Mouse (Mus musculus) liver, embryonic 15.5 days (tissue): Measurements from ENCODE around the gene Mdga1. TPM values are rescaled to one million over a fixed set of nuclear protein-coding genes. Genes with fewer than 3 reads are reported as not detected.

Experiments used
- ATAC-seq: fragments of 200-750 bp; cut with Nextera tagmentation; 2 replicates; pipeline ENCODE4 v1.8.0; 2017; ENCODE audit warnings: moderate number of reproducible peaks, mild to moderate bottlenecking, moderate library complexity; ENCODE audit not compliant: insufficient read depth
- H3K27ac ChIP-seq: fragments of 300-500 bp; sonication (generic); replicated peaks from 2 replicates; pipeline ENCODE4 v1.5.1; 2015; ENCODE audit warnings: mild to moderate bottlenecking, inconsistent platforms
- H3K27me3 ChIP-seq: fragments of 300-500 bp; sonication (generic); 2 replicates; pipeline ENCODE4 v1.6.1; 2015; ENCODE audit warnings: mild to moderate bottlenecking, inconsistent platforms
- H3K36me3 ChIP-seq: fragments of 300-500 bp; sonication (generic); replicated peaks from 2 replicates; pipeline ENCODE4 v1.6.1; 2015; ENCODE audit warnings: moderate library complexity, mild to moderate bottlenecking, inconsistent platforms
- H3K4me1 ChIP-seq: fragments of 300-500 bp; sonication (generic); replicated peaks from 2 replicates; pipeline ENCODE4 v1.6.1; 2015; ENCODE audit warnings: inconsistent platforms
- H3K4me2 ChIP-seq: fragments of 300-500 bp; sonication (generic); 2 replicates; pipeline ENCODE4 v1.6.1; 2015; ENCODE audit warnings: moderate library complexity, mild to moderate bottlenecking, inconsistent platforms
- H3K4me3 ChIP-seq: fragments of 300-500 bp; sonication (generic); replicated peaks from 2 replicates; pipeline ENCODE4 v1.5.1; 2015; ENCODE audit warnings: mild to moderate bottlenecking, inconsistent platforms
- H3K9ac ChIP-seq: fragments of 300-500 bp; sonication (generic); 2 replicates; pipeline ENCODE4 v1.6.1; 2015; ENCODE audit warnings: moderate library complexity, mild to moderate bottlenecking, inconsistent platforms
- H3K9me3 ChIP-seq: fragments of 300-500 bp; sonication (generic); replicated peaks from 2 replicates; pipeline ENCODE4 v1.6.1; 2016; ENCODE audit warnings: inconsistent platforms
- WGBS: fragments of 180-500 bp; shearing (Covaris S2); methylation state at CpG from one replicate; pipeline ENCODE4 v1.1.7; 2015; ENCODE audit warnings: mixed read lengths; ENCODE audit not compliant: insufficient replicate concordance; 5-methylcytosine and 5-hydroxymethylcytosine counted together
- polyA plus RNA-seq: library from polyadenylated mRNA; unstranded; fragments of >200 nt; fragmentation: Nextera tagmentation; extraction: Ambion mirVana; gene quantifications from 2 replicates; pipeline ENCODE4 v1.2.1, GENCODE M21; 2015

Gene Mdga1
- polyA plus RNA-seq, 1 experiment from 2014 or later, result 1.1 TPM

DNA sequence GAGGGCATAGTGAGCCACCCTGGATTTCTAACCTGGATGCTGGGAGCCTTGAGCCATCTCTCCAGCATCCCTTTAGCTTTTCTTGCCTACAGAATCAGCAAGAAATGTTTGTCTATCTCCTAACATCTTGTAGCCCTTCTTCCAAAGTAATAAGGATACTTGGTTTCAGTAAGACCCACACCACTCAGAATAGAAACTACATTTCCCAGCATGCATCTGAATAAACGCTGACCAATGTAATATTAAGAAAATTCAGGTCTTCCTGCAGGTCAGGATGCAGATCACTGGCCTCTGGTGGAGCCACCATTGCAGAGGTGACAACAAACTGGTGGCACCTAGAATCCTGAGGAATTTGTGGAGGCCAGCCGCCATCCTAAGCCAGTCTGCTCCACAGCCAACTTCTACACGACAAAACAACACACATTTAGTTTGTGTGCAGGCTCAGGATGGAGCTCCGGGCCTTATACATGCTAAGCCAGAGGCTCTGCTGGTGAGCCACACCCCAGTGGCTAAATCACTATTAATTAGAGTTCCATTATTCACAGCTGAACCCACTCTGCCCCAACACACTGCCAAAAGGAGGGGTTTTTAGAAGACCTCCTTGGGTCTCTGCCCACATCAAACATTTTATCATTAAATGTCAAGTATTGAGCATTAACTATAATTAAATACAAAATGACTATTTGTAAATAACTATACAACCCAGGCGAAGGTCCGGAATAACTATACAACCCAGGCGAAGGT is 126.3 kb downstream of the Mdga1 start:
- no peak overlapping the region for H3K27ac ChIP-seq
- no peak for ATAC-seq
- H3K4me3 ChIP-seq, result no peak overlapping the region
- H3K9ac ChIP-seq, result no peak overlapping the region
- H3K36me3 ChIP-seq, result no peaks in the 10 kb centered on the region
- H3K27me3 ChIP-seq, result peaks cover 11% of the 10 kb centered on the region; the same call in 1 of the 2 replicates
- H3K4me2 ChIP-seq, result no peak overlapping the region
- peaks cover 18% of the 10 kb centered on the region for H3K4me1 ChIP-seq
- 80% methylated on average over 7 of the region's 7 CpGs for WGBS
- no peaks in the 10 kb centered on the region for H3K9me3 ChIP-seq

DNA sequence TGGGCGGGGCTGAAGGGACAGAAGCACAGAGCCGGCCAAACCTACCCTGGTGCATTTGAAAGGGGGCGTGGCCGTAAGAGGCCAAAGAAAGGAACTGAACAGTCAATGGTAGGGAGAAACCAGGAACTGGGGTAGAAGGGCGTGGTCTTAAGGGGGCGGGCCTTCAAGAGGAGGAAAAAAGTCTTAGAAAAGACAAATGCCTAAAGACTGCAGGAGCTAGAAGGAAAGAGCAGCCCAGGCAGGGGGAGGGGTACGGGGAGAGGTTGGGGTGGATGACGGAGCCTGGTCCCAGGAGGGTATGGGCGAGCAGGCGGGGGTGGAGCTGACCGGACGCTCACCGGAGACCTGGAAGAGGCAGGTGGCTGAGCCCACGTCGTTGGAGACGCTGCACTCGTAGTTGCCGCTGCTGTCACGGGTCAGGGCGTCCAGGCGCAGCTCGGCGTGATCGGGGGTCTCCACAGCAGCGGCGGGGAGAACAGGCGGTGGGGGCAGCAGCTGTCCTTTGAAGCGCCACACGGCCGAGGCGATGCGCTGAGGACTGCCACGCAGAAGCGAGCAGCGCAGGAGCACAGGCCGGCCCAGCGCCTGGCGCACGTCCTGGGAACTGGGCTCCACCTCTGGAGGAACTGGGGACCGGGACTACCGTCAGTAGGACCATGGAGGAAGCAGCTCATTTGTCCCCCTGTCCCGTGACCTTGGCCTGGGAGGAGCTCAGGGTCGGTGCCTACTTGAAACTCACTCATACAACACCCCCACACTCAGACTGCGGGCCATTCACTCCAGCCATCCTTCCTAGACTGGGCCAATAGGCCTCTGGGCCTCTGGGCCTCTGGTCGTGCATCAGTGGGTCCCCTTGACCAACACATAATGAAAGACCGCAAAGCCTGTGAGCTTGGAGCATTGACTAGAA is 127.9 kb downstream of the Mdga1 start:
- peak overlapping the region; percentile 61 for H3K4me3 ChIP-seq
- H3K9ac ChIP-seq, result peak overlapping the region; percentile 61
- peak; percentile 76 for ATAC-seq
- H3K4me2 ChIP-seq, result peak overlapping the region; percentile 92
- H3K9me3 ChIP-seq, result no peaks in the 10 kb centered on the region
- no peak overlapping the region for H3K27ac ChIP-seq
- peaks cover 19% of the 10 kb centered on the region; the same call in 1 of the 2 replicates for H3K27me3 ChIP-seq
- 10% methylated on average over 46 of the region's 46 CpGs for WGBS
- no peaks in the 10 kb centered on the region for H3K36me3 ChIP-seq
- H3K4me1 ChIP-seq, result peaks cover 16% of the 10 kb centered on the region

DNA sequence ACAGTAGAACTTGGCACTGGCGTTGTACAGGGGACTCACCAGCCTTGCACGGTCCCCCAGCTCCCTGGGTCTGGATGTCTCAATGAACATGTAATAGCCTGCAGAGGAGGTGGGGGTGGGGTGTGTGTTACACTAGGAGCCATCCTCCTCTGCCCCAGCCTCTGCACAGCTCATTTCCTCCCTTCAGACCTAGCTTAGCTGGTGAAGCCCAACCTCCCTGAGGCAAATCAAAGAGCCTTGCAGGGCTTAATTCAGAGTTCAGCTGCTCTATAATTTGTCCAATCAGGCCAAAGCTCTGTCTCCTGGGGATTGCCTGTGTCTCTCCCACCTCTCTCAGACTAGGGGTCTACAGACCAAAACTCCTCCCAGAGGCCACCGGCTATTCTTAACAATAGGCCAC is 131.9 kb downstream of the Mdga1 start:
- WGBS, result 52% methylated on average over 3 of the region's 3 CpGs
- ATAC-seq, result no peak
- H3K4me2 ChIP-seq, result no peak overlapping the region
- no peak overlapping the region for H3K4me3 ChIP-seq
- H3K9ac ChIP-seq, result no peak overlapping the region
- peaks cover 16% of the 10 kb centered on the region for H3K4me1 ChIP-seq
- no peaks in the 10 kb centered on the region for H3K36me3 ChIP-seq
- H3K27me3 ChIP-seq, result peaks cover 19% of the 10 kb centered on the region; the same call in 1 of the 2 replicates
- H3K27ac ChIP-seq, result no peak overlapping the region
- H3K9me3 ChIP-seq, result no peaks in the 10 kb centered on the region

GRCm38 (mm10) chr17:29837441-29837840 is 132.4 kb downstream of the Mdga1 start:
- H3K9ac ChIP-seq, result no peak overlapping the region
- H3K27ac ChIP-seq, result no peak overlapping the region
- no peaks in the 10 kb centered on the region for H3K36me3 ChIP-seq
- WGBS, result 43% methylated on average over 8 of the region's 8 CpGs
- H3K4me2 ChIP-seq, result no peak overlapping the region
- no peak for ATAC-seq
- peaks cover 13% of the 10 kb centered on the region for H3K4me1 ChIP-seq
- H3K9me3 ChIP-seq, result no peaks in the 10 kb centered on the region
- H3K27me3 ChIP-seq, result peaks cover 14% of the 10 kb centered on the region; the same call in 1 of the 2 replicates
- H3K4me3 ChIP-seq, result no peak overlapping the region

- no peak for ATAC-seq
- Histone ChIP-seq H3K4me2 (no peak overlapping the region), H3K36me3 (no peaks in the 10 kb centered on the region), H3K27ac (no peak overlapping the region), H3K4me1 (no peaks in the 10 kb centered on the region; the same call in 1 of the 2 replicates), H3K9ac (no peak overlapping the region), H3K9me3 (no peaks in the 10 kb centered on the region), H3K4me3 (no peak overlapping the region), H3K27me3 (peaks cover 14% of the 10 kb centered on the region; the same call in 1 of the 2 replicates)
- WGBS, result 73% methylated on average over 7 of the region's 7 CpGs
These were observed 135.1 kb downstream of the Mdga1 start for GRCm38 (mm10) chr17:29834768-29835167.

- H3K4me2 ChIP-seq, result no peak overlapping the region
- no peaks in the 10 kb centered on the region; the same call in 1 of the 2 replicates for H3K4me1 ChIP-seq
- no peak overlapping the region for H3K4me3 ChIP-seq
- H3K27ac ChIP-seq, result no peak overlapping the region
- no peak overlapping the region for H3K9ac ChIP-seq
- ATAC-seq, result no peak
- WGBS, result 77% methylated on average over 9 of the region's 9 CpGs
- H3K9me3 ChIP-seq, result no peaks in the 10 kb centered on the region
- no peaks in the 10 kb centered on the region for H3K36me3 ChIP-seq
- peaks cover 19% of the 10 kb centered on the region; the same call in 1 of the 2 replicates for H3K27me3 ChIP-seq
These were observed 135.6 kb downstream of the Mdga1 start for GRCm38 (mm10) chr17:29834333-29834732.

- Histone ChIP-seq H3K4me1 (peaks cover 16% of the 10 kb centered on the region), H3K9me3 (no peaks in the 10 kb centered on the region), H3K9ac (no peak overlapping the region), H3K27ac (no peak overlapping the region), H3K36me3 (no peaks in the 10 kb centered on the region), H3K4me2 (no peak overlapping the region), H3K27me3 (peaks cover 19% of the 10 kb centered on the region; the same call in 1 of the 2 replicates), H3K4me3 (no peak overlapping the region)
- WGBS, result 70% methylated on average over 11 of the region's 11 CpGs
- ATAC-seq, result no peak
These were observed 138.2 kb downstream of the Mdga1 start for GRCm38 (mm10) chr17:29831696-29832095.

GRCm38 (mm10) chr17:29829136-29829535 is 140.8 kb downstream of the Mdga1 start:
- no peak overlapping the region for H3K9ac ChIP-seq
- H3K4me2 ChIP-seq, result no peak overlapping the region
- H3K27ac ChIP-seq, result no peak overlapping the region
- peaks cover 20% of the 10 kb centered on the region for H3K4me1 ChIP-seq
- no peak for ATAC-seq
- H3K9me3 ChIP-seq, result no peaks in the 10 kb centered on the region
- WGBS, result 64% methylated on average over 7 of the region's 7 CpGs
- H3K4me3 ChIP-seq, result no peak overlapping the region
- H3K27me3 ChIP-seq, result peaks cover 29% of the 10 kb centered on the region
- no peaks in the 10 kb centered on the region for H3K36me3 ChIP-seq

DNA sequence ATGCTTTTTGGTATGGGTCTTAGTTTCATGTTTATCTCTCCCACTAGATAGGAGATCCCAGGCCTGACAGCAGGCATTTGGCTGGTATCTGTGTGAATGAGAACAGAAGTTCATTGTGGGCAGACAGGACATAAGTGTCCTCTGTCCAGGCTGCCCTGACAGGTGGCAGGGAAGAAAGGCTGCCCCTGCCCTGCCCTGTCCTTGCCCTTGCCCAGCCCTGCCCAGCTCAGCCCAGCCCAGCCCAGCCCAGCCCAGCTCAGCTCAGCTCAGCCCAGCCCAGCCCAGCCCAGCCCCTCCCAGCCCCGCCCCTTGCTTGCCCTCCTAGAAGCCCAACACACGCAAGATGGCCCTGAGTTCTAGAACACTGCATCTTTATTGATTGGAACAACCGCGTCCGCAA is 142.3 kb downstream of the Mdga1 start:
- Histone ChIP-seq H3K4me3 (no peak overlapping the region), H3K9ac (no peak overlapping the region), H3K36me3 (no peaks in the 10 kb centered on the region), H3K27ac (no peak overlapping the region), H3K4me2 (peak overlapping the region; percentile 14; the same call in 1 of the 2 replicates), H3K4me1 (peaks cover 20% of the 10 kb centered on the region), H3K27me3 (peaks cover 43% of the 10 kb centered on the region), H3K9me3 (no peaks in the 10 kb centered on the region)
- ATAC-seq, result peak; percentile 70
- 44% methylated on average over 5 of the region's 5 CpGs for WGBS

GRCm38 (mm10) chr17:29824512-29825120 is 145.3 kb downstream of the Mdga1 start:
- Histone ChIP-seq H3K9me3 (no peaks in the 10 kb centered on the region), H3K4me2 (no peak overlapping the region), H3K4me1 (peaks cover 20% of the 10 kb centered on the region), H3K36me3 (no peaks in the 10 kb centered on the region), H3K27me3 (peaks cover 53% of the 10 kb centered on the region), H3K27ac (no peak overlapping the region), H3K4me3 (no peak overlapping the region), H3K9ac (no peak overlapping the region)
- WGBS, result 63% methylated on average over 4 of the region's 4 CpGs
- no peak for ATAC-seq

- Histone ChIP-seq H3K4me2 (no peak overlapping the region), H3K4me3 (no peak overlapping the region), H3K27ac (no peak overlapping the region), H3K9me3 (no peaks in the 10 kb centered on the region), H3K4me1 (peaks cover 20% of the 10 kb centered on the region), H3K9ac (no peak overlapping the region), H3K27me3 (peaks cover 51% of the 10 kb centered on the region), H3K36me3 (no peaks in the 10 kb centered on the region)
- no peak for ATAC-seq
- 33% methylated on average over 5 of the region's 5 CpGs for WGBS
These were observed 145.7 kb downstream of the Mdga1 start for GRCm38 (mm10) chr17:29824208-29824509.
